Mouse (Mus musculus) spleen, postnatal 4 days (tissue): Measurements from ENCODE around the gene Tspan9.

Experiments used
- DNase-seq, 2 experiments: peaks; one replicate each; pipeline ENCODE4 v3.0.0; 2022; ENCODE audit warnings: low spot score in 2 of 2

Gene Tspan9

DNA sequence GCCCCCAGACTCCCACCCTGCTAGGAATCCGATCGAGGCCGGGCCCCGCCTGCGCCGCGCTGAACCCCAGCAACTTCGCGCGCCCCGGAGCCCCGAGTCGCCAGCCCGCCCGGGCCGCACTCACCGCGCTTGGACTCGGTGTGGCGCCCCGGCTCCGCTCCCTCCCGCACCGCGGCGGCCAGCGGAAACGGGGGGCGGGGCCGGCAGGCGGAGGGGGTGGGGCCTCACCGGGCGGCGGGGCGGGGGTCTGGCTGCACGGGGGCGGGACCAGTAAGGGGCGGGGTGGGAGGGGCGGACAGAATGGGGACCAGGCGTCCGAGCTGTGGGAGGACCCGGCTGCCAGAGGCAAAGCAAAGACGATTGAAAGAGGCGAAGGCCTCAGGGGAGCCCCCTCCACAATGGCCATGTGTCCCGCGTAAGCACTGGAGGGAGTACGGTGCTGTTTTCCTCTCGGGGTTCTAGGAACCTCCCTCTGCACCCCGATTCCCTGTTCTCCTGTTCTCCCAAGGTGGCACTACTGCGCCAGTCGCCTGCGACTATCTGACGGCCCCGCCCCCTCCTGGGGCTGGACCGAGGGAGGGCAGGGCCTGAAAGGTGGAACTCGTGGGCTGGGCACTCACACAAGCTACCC is at the start of gene Tspan9:
Gene Tspan9, minus strand, starts transcription at position 205 of the 631 bp plus-strand sequence.
- DNase-seq = peak; percentile 21 to 72

DNA sequence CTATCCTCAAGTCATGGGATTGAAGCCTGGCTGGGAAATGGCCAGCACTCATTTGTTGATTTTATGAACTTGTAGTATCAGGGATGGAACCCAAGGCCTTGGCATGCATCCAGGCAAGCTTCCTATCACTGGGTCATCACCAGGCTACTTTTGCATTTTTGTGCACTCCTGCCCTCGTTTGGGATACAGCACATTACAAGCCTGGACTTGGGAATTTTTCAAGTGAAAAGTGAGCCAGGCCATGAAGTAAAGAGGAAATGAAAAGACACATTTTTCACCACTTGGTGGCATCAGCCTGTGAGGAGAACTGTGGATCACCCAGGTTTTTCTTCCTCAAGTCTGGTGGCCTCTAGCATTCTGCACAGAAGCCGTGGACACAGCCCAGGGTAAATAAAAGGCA is 40.1 kb upstream of the Tspan9 start:
- no peak for DNase-seq

DNA sequence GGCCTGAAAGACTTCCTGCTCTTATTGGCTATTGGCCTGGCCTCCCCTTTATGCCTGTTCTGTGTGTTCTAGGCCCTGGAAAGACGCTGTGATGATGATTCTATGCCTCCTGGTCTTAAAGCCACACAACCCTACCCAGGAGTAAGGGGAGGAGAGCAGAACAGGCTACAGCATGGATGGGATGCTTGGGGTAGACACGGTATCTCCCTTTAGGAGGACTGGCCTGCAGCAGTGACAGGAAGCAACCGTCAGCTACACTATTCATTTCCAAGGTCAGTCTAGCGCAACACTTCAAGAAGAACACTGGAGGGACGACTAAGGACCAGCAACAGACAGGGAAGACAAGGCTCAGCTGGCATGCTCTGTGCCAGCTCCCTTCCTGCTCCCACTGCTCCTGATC is 37.8 kb upstream of the Tspan9 start:
- DNase-seq = no peak

DNA sequence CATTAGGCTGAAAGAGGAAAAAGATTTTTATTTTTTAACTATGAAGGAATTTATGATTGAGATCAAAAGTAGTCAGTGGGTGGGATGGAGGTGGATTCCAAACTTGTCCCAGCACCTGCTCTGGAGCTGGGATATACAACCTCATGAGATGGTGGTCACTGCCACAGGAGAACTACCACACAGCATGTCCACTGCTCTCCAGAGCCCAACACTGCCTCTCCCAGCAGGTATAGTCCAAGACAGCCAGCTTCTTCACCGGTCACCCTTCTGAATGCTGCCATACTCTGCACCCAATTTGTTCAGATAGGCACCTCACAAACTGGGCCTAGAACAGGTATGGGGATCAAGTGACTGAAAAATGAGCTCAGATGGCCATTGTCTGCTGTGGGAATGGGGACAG is 36.3 kb upstream of the Tspan9 start:
- DNase-seq = no peak

DNA sequence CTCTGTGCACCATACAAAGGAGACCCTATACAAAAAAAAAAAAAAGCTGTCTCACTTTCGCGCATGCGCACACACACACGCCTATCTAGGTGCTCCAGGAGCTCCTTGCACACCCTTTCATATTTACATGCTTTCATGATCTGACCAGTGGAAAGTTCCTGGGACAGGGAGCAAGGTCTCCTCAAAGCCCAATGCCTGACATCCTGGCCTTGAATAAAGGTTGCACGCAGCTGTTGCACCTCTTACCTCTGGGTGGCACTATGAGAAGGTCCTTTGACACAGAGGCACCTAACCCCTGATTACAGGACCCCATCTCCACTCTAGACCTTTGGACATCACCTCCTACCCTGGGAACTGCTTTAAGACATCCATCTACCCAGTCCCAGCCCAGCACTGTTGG is 35.9 kb upstream of the Tspan9 start:
- no peak for DNase-seq

DNA sequence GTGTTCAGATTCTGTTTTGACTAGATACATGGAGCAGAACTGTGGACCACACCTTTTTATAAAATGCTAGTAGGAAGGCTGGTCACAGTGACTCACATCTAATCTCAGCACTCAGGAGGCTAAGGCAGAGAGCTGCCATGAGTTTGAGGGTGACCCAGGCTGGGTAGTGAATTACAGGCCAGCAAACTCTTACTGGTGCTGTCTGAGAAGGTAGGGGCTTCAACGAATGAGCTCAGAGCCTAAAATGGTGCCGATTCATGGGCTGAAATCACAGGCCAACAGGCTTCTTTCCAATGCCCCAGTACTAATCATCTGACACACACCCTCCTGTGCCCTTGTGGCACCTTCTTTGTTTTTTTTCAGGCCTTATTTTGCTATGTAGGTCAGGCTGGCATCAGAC is 35.3 kb upstream of the Tspan9 start:
- no peak for DNase-seq

DNA sequence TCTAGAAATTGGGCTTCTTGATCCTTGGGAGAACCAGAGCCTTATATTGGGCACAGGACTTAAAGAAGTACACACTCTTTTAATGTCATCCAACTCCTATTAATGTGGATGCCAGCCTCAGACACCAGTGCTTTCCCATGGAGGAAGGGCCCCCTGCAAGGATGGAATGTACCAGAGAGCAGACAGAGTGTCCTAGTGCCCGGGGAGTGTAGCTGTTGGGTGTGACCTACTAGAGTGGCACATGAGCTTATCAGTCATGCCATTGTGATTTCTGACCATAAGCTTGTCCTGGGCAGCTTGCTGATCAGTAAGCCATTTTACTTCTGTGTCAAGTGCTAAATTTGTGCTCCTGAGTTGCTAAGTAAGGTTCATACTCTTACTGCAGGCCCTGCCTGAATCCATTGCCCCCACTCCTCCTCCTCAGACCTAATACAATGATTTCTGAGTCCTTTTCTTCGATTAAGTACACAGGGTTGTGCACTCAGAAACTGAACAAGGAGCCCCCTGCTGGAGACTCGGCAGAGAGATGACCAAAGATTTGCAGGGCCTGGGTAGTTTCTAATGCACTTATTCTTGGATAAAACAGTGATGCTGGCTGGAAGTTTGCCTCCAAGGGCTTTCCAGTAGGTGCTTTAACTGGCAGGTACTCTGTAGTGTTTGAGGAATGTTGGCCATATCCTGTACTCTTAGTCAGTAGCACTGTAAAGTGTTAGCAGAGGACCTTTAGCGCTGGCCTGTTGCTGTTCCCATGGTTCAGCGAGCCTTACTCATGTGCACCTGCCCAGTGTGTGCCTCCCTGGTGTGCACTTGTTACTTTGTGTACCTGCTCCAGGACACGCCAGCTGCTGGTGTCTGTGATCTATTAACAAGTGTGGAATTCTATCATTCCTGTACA is 25.6 kb upstream of the Tspan9 start:
- DNase-seq = no peak

DNA sequence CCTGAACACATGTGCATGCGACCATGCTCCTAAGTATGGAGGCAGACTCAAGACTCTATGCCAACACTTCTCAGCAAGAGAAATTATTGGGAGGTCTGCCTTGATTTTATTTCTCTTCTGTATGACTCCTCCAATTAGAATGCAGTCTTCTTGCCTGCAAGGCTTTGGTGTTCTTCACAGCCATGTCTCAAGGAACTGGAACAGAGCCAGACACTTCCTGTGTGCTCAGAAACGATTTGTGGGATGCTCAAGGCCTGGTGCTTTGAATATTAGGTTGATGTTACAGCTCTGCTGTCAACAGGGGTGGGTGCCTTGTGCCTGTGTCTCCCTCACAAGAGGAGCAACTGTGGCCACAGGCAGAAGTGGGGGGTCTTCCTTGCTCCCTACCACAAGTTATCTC is 22.2 kb upstream of the Tspan9 start:
- no peak for DNase-seq

DNA sequence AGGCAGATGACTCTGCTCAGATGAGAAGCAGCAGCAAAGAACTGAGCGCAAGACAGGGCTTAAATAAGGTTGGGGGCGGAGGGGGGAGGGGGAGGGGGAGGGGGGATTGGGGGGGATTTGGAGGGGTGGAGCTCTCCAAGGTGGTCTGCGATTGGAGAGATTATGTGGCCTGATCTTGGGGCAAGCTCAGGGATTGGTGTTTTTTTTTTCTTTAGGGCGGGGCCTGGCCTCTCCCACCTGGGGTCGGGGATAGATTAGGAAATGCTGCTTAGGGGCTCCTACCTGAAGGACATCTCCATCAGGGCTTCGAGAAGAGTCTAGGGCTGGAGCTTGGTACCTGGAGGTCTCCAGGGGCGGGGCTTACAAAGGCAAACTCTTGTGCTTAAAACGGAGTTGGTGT is 21.2 kb upstream of the Tspan9 start:
- DNase-seq = no peak

DNA sequence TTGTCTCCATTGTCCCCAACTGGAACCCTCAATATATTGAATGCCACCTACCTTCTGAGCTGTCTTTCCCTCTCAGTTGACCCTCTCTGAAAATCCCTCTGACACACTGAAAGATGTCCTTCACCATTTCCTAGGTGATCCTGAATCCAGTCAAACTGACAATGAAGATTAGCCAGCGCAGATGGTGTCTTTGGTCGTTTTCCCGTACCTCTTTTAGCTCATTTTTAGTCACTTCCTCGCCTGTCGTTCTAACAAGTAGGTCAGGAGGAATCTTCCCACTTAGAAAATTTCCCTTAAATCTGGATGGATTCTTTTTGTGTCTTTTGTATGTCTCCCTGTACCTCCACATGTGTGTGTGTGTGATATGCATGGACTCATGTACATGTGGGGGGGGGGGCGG is 15.7 kb upstream of the Tspan9 start:
- DNase-seq = no peak

DNA sequence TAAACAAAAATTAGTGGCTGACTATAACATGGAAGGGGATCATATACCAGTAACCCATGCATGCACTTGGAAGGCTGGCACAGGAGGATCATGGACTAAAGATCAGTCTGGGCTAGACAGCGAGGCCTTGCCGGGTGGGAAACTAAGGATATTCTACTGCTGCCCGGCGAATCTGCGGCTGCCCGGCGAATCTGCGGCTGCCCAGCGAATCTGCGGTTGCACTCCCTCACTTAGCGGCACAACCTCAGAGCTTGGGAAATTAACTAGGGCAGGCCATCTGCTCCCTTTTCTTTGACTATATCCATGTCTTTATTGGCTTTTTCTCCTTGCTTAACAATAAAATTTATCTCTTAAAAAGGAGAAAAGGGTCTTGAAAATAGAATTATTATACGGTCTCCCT is 14.6 kb upstream of the Tspan9 start:
- no peak for DNase-seq

DNA sequence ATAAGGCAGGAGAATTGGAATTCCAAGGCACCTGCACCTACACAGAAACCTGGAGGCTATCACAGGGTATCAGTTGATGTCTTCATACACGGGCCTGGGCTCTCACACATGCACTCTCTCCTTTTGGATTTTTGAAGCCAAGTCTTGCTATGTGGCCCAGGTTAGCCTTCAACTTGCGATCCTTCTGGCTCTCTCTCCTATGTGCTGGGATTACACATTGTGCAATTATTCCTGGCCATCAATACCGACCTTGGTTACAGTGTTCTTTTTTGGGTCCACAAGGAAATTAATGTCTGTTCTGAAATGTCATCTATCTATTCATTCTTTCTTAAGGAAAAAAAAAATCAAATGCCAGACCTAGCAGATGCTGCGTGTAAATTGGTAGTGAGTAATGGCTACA is 13.1 kb upstream of the Tspan9 start:
- DNase-seq = no peak

DNA sequence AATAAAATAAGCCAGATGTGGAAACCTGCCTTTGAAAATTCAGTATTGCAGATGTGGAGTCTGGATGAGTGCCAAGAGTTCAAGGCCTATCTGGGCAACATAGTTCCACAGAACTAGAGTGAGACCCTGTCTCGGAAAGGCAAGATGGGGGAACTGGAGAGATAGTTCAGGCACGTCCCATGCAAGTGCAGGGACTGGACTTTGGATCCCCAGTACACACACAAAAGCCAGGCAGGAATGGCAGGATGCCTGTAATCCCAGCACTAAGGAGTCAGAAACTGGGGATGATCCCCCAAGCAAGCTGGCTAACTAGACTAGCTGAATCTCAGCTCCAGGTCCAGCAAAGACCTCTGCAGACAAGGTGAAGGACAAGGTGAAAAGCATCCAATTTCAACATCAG is 12.5 kb upstream of the Tspan9 start:
- no peak for DNase-seq

DNA sequence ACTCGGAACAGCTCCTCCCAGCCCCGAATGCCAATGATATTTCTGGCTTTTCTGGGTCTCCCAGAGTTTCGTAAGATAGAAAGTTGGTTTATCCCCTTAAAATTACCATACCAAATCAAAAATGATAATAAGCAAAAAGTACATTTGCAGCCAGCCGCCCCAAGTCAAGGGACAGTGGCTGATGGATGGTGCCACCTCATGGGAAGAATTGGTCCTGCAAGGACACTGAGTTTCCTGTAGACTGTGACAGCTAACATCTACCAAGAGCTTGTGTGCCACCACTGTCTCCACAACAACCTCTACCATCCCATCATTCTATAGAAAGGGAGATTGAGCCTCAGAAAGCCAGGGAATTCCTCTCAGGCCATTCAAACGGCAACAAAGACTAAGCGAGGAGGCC is 2.4 kb upstream of the Tspan9 start:
- no peak for DNase-seq

DNA sequence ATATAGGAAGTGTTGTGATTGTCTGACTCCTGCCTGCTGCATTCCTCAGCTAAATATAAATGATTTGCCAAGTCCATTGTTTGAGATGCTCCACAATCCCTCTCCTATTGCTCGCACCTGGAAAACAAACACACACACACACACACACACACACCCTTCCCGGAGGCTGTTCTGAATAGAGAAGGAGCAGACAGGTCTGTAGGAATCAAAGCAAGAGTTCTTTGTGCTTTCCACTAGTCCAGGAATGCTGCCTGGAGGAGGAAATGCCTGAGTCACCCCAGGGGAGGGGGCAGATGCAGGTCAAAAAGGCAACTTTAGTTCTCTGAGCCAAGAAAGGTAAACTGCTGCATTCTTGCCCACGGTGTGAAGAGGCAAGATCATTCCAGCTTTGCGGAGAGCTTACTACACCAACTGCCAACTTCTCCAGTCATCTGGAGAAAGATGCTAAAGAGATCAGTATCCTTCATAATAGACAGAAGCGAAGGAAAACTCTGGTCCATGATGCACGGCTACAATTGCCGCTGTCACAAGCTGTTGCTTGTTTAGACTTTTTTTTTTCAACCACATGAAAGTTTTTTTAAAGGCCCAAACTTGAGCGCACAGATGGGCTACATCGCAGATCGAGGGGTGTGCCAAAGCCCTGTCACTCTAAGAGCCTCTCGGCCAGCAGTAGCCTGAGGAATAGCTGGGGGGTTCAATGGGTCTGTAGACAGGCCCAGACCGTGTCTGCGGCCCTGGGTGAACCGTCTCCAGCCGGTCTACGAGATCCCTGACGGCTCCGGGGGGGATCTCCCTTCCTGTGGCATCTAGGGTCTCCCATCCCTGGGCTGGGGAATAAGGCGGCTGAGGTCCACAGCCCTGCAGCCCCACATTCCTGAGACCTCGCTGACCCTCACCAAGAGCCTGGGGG is 770 bp downstream of the Tspan9 start:
- DNase-seq = no peak

DNA sequence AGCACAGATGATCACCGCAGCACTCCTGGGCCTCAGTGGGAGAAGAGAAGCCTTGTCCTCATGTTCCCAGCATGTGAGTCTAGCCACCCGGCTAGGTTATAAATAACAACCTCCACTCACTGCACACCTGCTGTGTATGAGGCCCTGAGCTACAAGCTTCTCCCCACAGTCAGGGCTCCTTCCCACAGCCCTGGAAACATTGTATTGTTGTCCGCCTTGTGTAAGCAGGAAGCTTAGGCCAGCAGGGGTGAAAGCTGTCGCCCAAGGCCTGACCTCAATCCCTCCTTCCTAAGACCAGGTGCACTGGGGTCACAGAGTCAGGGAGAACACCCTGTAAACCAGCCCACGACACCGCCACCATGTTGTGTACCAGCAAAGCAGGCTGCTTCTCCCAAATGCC is 2.7 kb downstream of the Tspan9 start:
- no peak for DNase-seq

DNA sequence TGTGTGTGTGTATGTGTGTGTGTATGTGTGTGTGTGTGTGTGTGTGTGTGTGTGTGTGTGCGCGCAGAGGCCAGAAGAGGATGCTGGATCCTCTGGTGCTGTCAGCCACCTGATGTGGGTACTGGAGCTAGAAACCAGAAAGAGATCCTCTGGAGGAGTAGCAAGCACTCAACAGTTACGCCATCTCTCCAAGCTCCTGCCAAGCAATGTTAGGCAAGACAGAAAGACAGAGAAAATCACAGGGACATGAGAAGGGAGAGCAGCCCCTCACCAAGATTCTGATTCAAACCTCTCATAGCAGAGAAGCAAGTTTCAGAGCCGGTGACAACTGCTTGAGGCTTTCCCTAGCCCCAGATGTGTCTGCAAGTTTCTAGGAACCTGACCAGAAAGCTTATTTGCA is 5.5 kb downstream of the Tspan9 start:
- no peak for DNase-seq

DNA sequence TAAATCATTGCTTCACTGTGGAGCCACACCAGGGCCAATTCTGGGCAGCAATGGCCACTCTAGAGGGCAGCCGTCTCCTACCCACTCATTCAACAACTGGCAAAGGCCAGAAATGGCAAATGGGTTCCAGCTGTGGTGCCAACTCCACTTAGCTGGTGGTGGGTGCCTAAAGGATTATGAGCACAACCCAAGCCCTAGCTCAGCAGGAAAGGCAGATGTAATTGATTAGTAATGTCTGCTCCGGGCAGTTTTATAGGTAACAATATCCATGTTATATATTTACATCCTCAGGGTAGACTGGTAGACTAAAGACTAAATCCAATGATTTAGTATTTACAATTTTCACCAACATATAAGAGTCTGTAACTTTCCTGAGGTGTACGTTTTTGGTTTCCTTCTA is 6.7 kb downstream of the Tspan9 start:
- no peak for DNase-seq

DNA sequence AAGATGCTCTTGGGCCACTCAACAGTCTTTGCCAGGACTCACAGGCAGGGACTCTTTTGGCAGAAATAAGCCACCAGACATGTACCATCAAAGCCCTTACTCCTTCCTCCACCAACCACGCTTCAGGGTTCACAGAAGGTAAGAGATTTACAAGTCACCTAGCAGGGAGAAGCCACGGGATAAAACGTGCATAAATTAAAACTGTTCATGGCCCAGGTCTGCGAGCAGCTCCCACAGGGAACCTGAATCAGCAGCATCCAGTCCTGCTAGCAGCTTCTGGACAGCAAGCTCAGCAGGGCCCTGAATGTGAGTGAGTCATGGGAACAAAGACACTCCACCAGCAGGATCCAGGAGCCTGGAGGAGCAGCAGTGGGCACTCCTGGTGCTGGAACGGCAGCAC is 7.9 kb downstream of the Tspan9 start:
- no peak for DNase-seq

DNA sequence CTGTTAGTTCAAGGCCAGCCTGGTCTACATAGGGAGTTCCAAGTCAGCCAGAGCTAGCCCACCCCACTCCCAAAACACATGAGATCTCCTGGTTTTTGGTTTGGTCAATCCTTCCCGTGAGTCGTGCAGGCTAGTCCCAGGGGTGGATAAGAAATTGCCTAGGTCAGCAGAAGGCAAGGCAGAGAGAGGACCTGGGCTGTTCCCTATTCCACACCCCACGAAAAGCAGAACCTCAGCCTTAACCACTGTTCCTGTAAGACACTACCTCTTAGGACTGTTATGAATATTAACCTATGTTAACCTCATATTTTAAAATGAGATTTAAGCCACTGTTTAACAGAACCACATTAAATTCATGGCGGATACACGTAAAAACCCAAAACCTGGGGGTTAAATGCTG is 8.4 kb downstream of the Tspan9 start:
- no peak for DNase-seq

DNA sequence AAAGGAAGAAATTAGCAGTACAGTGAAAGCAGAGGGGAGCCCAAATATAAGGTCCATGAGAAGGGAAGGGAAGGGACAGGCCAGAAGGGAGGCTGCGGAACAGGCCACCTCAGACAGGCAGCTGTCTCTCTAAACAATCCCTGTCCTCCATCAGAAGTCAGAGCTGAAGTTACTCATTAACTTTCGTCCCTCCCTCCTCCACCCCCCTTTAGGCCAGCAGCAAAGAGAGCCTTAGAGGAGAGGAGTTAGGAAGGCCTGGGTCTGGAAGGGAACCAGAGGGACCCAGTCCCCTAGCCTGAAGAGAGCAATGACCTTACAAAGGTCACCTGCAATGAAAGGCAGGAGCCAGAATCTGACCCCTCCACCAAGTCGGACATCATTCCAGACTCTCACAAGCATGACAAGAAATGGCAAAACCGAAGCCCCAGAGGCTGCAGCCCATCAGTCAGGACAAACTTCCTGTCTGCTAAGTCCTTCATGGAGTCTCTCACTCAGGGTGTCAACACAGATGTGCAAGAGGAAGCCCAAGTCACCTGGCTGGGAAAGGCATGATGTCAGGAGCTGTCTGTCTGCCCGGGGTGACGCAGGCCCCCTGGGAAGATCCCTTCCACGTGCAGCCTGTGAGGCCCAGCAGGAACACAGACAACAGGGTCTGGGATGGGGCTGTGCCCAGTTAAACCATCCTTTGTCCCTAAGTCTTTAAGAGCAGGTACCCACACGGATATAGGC is 9.0 kb downstream of the Tspan9 start:
- no peak for DNase-seq

DNA sequence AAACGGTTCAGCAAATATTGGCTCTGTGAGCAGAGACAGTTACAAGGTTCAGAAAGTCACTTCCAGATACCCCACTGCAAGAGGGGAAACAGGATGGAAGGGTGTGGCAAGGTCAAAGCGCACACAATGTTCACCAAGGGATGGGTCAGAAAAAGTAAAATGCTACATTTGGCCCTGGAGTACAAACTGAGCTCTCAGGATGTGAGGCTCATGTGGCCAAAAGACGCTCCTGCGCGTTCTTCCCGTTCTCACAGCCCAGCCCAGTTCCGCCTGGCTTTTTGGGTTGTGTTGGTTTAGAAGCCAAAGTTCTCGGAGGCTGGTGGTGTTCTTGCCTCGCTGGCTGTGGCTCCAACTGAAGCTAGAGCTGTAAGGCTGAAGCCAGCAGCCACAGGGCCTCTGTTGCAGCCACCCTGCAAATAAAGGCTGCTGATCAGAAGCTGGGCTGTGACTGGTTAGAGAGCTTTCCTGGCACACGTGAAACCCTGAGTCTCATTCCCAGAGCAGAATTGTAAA is 9.7 kb downstream of the Tspan9 start:
- no peak for DNase-seq
